Mouse (Mus musculus): ENCODE measurements around the gene B3galnt2. TPM values are rescaled to one million over a fixed set of nuclear protein-coding genes. Genes with fewer than 3 reads are reported as not detected.
A peak's percentile ranks its signal among the peaks of the same experiment; 100 is the strongest.
"Not testable (repeated sequence)": the region's sequence is repeated elsewhere in the genome, so short reads cannot be mapped to it uniquely, and the experiment has no call there.

B3galnt2 gene
- polyA plus RNA-seq, 1 experiment from 2014 or later = 40.4 TPM

GRCm38 (mm10) chr13:13965388-13965964 lies 11.2 kb downstream of the B3galnt2 start:
- H3K4me2 ChIP-seq (ENCODE audit: low read depth, low read length) = no peak overlapping the region
- H3K9ac ChIP-seq (ENCODE audit: low read length) = no peak overlapping the region
- 72% methylated on average over 19 of the region's 19 CpGs for WGBS
- no peaks in the 10 kb centered on the region for H3K9me3 ChIP-seq (replicated peaks; ENCODE audit: control insufficient read depth, low read length)
- H3K4me1 ChIP-seq (ENCODE audit: control insufficient read depth, insufficient read depth, low read length) = no peaks in the 10 kb centered on the region; the same call in 1 of the 2 replicates
- peak; percentile 16; the same call in 1 of the 2 replicates for ATAC-seq (ENCODE audit: insufficient read depth, low FRiP score)
- no peak overlapping the region for H3K27ac ChIP-seq (ENCODE audit: low read length)
- no peaks in the 10 kb centered on the region for H3K27me3 ChIP-seq (ENCODE audit: control insufficient read depth, insufficient read depth, low read length)
- H3K4me3 ChIP-seq (replicated peaks; ENCODE audit: low read length) = no peak overlapping the region
- H3K36me3 ChIP-seq (ENCODE audit: control insufficient read depth, insufficient read depth, low read length) = 0 out of 2 replicates have a peak, but pooled peaks cover 2% of the 10 kb centered on the region

GRCm38 (mm10) chr13:13966172-13966571 lies 11.9 kb downstream of the B3galnt2 start:
- Histone ChIP-seq H3K36me3 (ENCODE audit: control insufficient read depth, insufficient read depth, low read length) (0 out of 2 replicates have a peak, but pooled peaks cover 2% of the 10 kb centered on the region), H3K9me3 (replicated peaks; ENCODE audit: control insufficient read depth, low read length) (no peaks in the 10 kb centered on the region), H3K4me1 (ENCODE audit: control insufficient read depth, insufficient read depth, low read length) (no peaks in the 10 kb centered on the region; the same call in 1 of the 2 replicates), H3K4me2 (ENCODE audit: low read depth, low read length) (no peak overlapping the region), H3K27me3 (ENCODE audit: control insufficient read depth, insufficient read depth, low read length) (no peaks in the 10 kb centered on the region), H3K27ac (ENCODE audit: low read length) (no peak overlapping the region), H3K4me3 (replicated peaks; ENCODE audit: low read length) (no peak overlapping the region), H3K9ac (ENCODE audit: low read length) (no peak overlapping the region)
- no peak for ATAC-seq (ENCODE audit: insufficient read depth, low FRiP score)
- WGBS = 50% methylated on average over 4 of the region's 4 CpGs

GRCm38 (mm10) chr13:13968629-13969111 lies 14.4 kb downstream of the B3galnt2 start:
- Histone ChIP-seq H3K4me1 (ENCODE audit: control insufficient read depth, insufficient read depth, low read length) (no peaks in the 10 kb centered on the region; the same call in 1 of the 2 replicates), H3K27ac (ENCODE audit: low read length) (peak overlapping the region; percentile 31), H3K4me2 (ENCODE audit: low read depth, low read length) (no peak overlapping the region), H3K27me3 (ENCODE audit: control insufficient read depth, insufficient read depth, low read length) (no peaks in the 10 kb centered on the region), H3K9ac (ENCODE audit: low read length) (no peak overlapping the region), H3K36me3 (ENCODE audit: control insufficient read depth, insufficient read depth, low read length) (0 out of 2 replicates have a peak, but pooled peaks cover 2% of the 10 kb centered on the region), H3K4me3 (replicated peaks; ENCODE audit: low read length) (no peak overlapping the region), H3K9me3 (replicated peaks; ENCODE audit: control insufficient read depth, low read length) (no peaks in the 10 kb centered on the region)
- ATAC-seq (ENCODE audit: insufficient read depth, low FRiP score) = peak; percentile 88
- 70% methylated on average over 4 of the region's 4 CpGs for WGBS

- Histone ChIP-seq H3K9ac (ENCODE audit: low read length) (no peak overlapping the region), H3K4me3 (replicated peaks; ENCODE audit: low read length) (no peak overlapping the region), H3K4me2 (ENCODE audit: low read depth, low read length) (no peak overlapping the region), H3K9me3 (replicated peaks; ENCODE audit: control insufficient read depth, low read length) (no peaks in the 10 kb centered on the region), H3K4me1 (ENCODE audit: control insufficient read depth, insufficient read depth, low read length) (no peaks in the 10 kb centered on the region; the same call in 1 of the 2 replicates), H3K27ac (ENCODE audit: low read length) (no peak overlapping the region), H3K36me3 (ENCODE audit: control insufficient read depth, insufficient read depth, low read length) (0 out of 2 replicates have a peak, but pooled peaks cover 2% of the 10 kb centered on the region), H3K27me3 (ENCODE audit: control insufficient read depth, insufficient read depth, low read length) (no peaks in the 10 kb centered on the region)
- no peak for ATAC-seq (ENCODE audit: insufficient read depth, low FRiP score)
- WGBS = 81% methylated on average over 1 of the region's 1 CpGs
These were observed 15.5 kb downstream of the B3galnt2 start for GRCm38 (mm10) chr13:13969796-13970195.

GRCm38 (mm10) chr13:13981842-13982241 lies 27.6 kb downstream of the B3galnt2 start:
- H3K27me3 ChIP-seq (ENCODE audit: control insufficient read depth, insufficient read depth, low read length); H3K4me3 ChIP-seq (replicated peaks; ENCODE audit: low read length); ATAC-seq (ENCODE audit: insufficient read depth, low FRiP score); H3K4me1 ChIP-seq (ENCODE audit: control insufficient read depth, insufficient read depth, low read length); H3K27ac ChIP-seq (ENCODE audit: low read length); H3K9ac ChIP-seq (ENCODE audit: low read length); H3K9me3 ChIP-seq (replicated peaks; ENCODE audit: control insufficient read depth, low read length); H3K36me3 ChIP-seq (ENCODE audit: control insufficient read depth, insufficient read depth, low read length); H3K4me2 ChIP-seq (ENCODE audit: low read depth, low read length): not testable (repeated sequence)
- 85% methylated on average over 1 of the region's 1 CpGs for WGBS

GRCm38 (mm10) chr13:13983523-13983922 lies 29.3 kb downstream of the B3galnt2 start:
- Histone ChIP-seq H3K27me3 (ENCODE audit: control insufficient read depth, insufficient read depth, low read length) (no peaks in the 10 kb centered on the region), H3K4me3 (replicated peaks; ENCODE audit: low read length) (no peak overlapping the region), H3K9me3 (replicated peaks; ENCODE audit: control insufficient read depth, low read length) (no peaks in the 10 kb centered on the region), H3K4me1 (ENCODE audit: control insufficient read depth, insufficient read depth, low read length) (no peaks in the 10 kb centered on the region), H3K27ac (ENCODE audit: low read length) (no peak overlapping the region), H3K4me2 (ENCODE audit: low read depth, low read length) (no peak overlapping the region), H3K36me3 (ENCODE audit: control insufficient read depth, insufficient read depth, low read length) (no peaks in the 10 kb centered on the region), H3K9ac (ENCODE audit: low read length) (no peak overlapping the region)
- WGBS = 92% methylated on average over 6 of the region's 6 CpGs
- no peak for ATAC-seq (ENCODE audit: insufficient read depth, low FRiP score)

GRCm38 (mm10) chr13:13989135-13989534 lies 34.9 kb downstream of the B3galnt2 start:
- peaks cover 4% of the 10 kb centered on the region; the same call in 1 of the 2 replicates for H3K36me3 ChIP-seq (ENCODE audit: control insufficient read depth, insufficient read depth, low read length)
- no peak overlapping the region for H3K9ac ChIP-seq (ENCODE audit: low read length)
- no peak overlapping the region for H3K4me2 ChIP-seq (ENCODE audit: low read depth, low read length)
- H3K4me3 ChIP-seq (replicated peaks; ENCODE audit: low read length) = no peak overlapping the region
- WGBS = 81% methylated on average over 2 of the region's 2 CpGs
- no peaks in the 10 kb centered on the region for H3K27me3 ChIP-seq (ENCODE audit: control insufficient read depth, insufficient read depth, low read length)
- H3K9me3 ChIP-seq (replicated peaks; ENCODE audit: control insufficient read depth, low read length) = no peaks in the 10 kb centered on the region
- no peak overlapping the region for H3K27ac ChIP-seq (ENCODE audit: low read length)
- no peak for ATAC-seq (ENCODE audit: insufficient read depth, low FRiP score)
- no peaks in the 10 kb centered on the region for H3K4me1 ChIP-seq (ENCODE audit: control insufficient read depth, insufficient read depth, low read length)

GRCm38 (mm10) chr13:13990391-13990790 lies 36.1 kb downstream of the B3galnt2 start:
- Histone ChIP-seq H3K4me3 (replicated peaks; ENCODE audit: low read length) (no peak overlapping the region), H3K4me1 (ENCODE audit: control insufficient read depth, insufficient read depth, low read length) (no peaks in the 10 kb centered on the region), H3K9me3 (replicated peaks; ENCODE audit: control insufficient read depth, low read length) (no peaks in the 10 kb centered on the region), H3K9ac (ENCODE audit: low read length) (no peak overlapping the region), H3K4me2 (ENCODE audit: low read depth, low read length) (no peak overlapping the region), H3K27me3 (ENCODE audit: control insufficient read depth, insufficient read depth, low read length) (no peaks in the 10 kb centered on the region), H3K27ac (ENCODE audit: low read length) (no peak overlapping the region), H3K36me3 (ENCODE audit: control insufficient read depth, insufficient read depth, low read length) (peaks cover 6% of the 10 kb centered on the region; the same call in 1 of the 2 replicates)
- 52% methylated on average over 2 of the region's 2 CpGs for WGBS
- ATAC-seq (ENCODE audit: insufficient read depth, low FRiP score) = no peak

- Histone ChIP-seq H3K36me3 (ENCODE audit: control insufficient read depth, insufficient read depth, low read length) (peaks cover 9% of the 10 kb centered on the region; the same call in 1 of the 2 replicates), H3K4me3 (replicated peaks; ENCODE audit: low read length) (no peak overlapping the region), H3K9ac (ENCODE audit: low read length) (no peak overlapping the region), H3K9me3 (replicated peaks; ENCODE audit: control insufficient read depth, low read length) (no peaks in the 10 kb centered on the region), H3K27ac (ENCODE audit: low read length) (no peak overlapping the region), H3K4me2 (ENCODE audit: low read depth, low read length) (no peak overlapping the region), H3K27me3 (ENCODE audit: control insufficient read depth, insufficient read depth, low read length) (no peaks in the 10 kb centered on the region), H3K4me1 (ENCODE audit: control insufficient read depth, insufficient read depth, low read length) (no peaks in the 10 kb centered on the region)
- no peak for ATAC-seq (ENCODE audit: insufficient read depth, low FRiP score)
- WGBS = 72% methylated on average over 3 of the region's 3 CpGs
These were observed 38.8 kb downstream of the B3galnt2 start for GRCm38 (mm10) chr13:13993041-13993440.

Measured in stomach, embryonic 16.5 days (tissue).